Mouse (Mus musculus): ENCODE results near the gene Cdh22.

DNA sequence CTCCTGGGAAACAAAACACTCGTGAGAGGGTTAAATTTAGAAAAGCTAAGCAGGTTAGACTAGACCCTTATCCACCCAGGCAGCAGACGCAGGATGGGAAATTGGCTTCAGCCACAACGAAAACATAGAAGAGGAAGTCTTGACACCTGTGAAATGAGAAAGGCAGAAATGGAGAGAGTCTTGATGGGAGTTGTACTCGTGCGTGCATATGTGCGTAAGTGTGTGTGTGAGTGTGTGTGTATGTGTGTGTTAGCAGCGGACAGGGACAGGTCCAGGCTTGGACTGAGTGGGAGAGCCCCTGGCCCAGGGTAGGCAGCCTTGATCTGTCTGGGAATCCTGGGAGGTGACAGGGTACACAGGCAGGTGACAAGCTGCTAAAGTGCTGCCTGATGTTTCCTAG is 36.2 kb upstream of the Cdh22 start:
- no peak for TF ChIP-seq EP300 (optimal IDR thresholded peaks at IDR 0.05)
- TF ChIP-seq CTCF (IDR thresholded peaks at IDR 0.05; ENCODE audit: low read depth) = no peak
